Mouse (Mus musculus) cerebellum, adult 2 months (tissue): ENCODE measurements around the gene Best1.

Experiments
- CTCF ChIP-seq: fragments of 200-500 bp; IDR thresholded peaks from 2 replicates; pipeline ENCODE4 v1.5.1; 2011; ENCODE audit warnings: low read depth, mild to moderate bottlenecking, control low read depth, low read length, moderate library complexity, borderline replicate concordance; ENCODE audit not compliant: insufficient read depth
- POLR2A ChIP-seq: fragments of 200-500 bp; IDR thresholded peaks from 2 replicates; pipeline ENCODE4 v1.6.1; 2011; ENCODE audit warnings: low read length, control low read depth, borderline replicate concordance; ENCODE audit not compliant: insufficient read depth

GRCm38 (mm10) chr19:10018527-10018818 is 17.0 kb upstream of the Best1 start:
- TF ChIP-seq CTCF: no peak
- no peak for TF ChIP-seq POLR2A
